Mouse (Mus musculus) lung, embryonic 16.5 days (tissue): ENCODE data around the gene Them5. TPM values are rescaled to one million over a fixed set of nuclear protein-coding genes. Genes with fewer than 3 reads are reported as not detected.

Experiments
- ATAC-seq: fragments of 200-750 bp; cut with Nextera tagmentation; 2 replicates; pipeline ENCODE4 v1.8.0; 2017; ENCODE audit warnings: low read depth, mild to moderate bottlenecking, moderate library complexity
- H3K27ac ChIP-seq: fragments of 300-500 bp; sonication (generic); 2 replicates; pipeline ENCODE4 v1.5.1; 2014; ENCODE audit warnings: mild to moderate bottlenecking, control low read depth, low read length
- H3K27me3 ChIP-seq: fragments of 300-500 bp; sonication (generic); 2 replicates; pipeline ENCODE4 v1.6.1; 2014; ENCODE audit warnings: low read depth, low read length, mixed read lengths; ENCODE audit not compliant: control insufficient read depth, insufficient read depth
- H3K36me3 ChIP-seq: fragments of 300-500 bp; sonication (generic); 2 replicates; pipeline ENCODE4 v1.6.1; 2014; ENCODE audit warnings: low read length; ENCODE audit not compliant: control insufficient read depth, insufficient read depth
- H3K4me1 ChIP-seq: fragments of 300-500 bp; sonication (generic); replicated peaks from 2 replicates; pipeline ENCODE4 v1.6.1; 2014; ENCODE audit warnings: low read length, mixed read lengths; ENCODE audit not compliant: control insufficient read depth, insufficient read depth
- H3K4me2 ChIP-seq: fragments of 300-500 bp; sonication (generic); 2 replicates; pipeline ENCODE4 v1.6.1; 2014; ENCODE audit warnings: low read depth, low read length, control low read depth
- H3K4me3 ChIP-seq: fragments of 300-500 bp; sonication (generic); 2 replicates; pipeline ENCODE4 v1.5.1; 2014; ENCODE audit warnings: mild to moderate bottlenecking, low read length, control low read depth
- H3K9ac ChIP-seq: fragments of 300-500 bp; sonication (generic); 2 replicates; pipeline ENCODE4 v1.6.1; 2014; ENCODE audit warnings: low read length, control low read depth
- H3K9me3 ChIP-seq: fragments of 300-500 bp; sonication (generic); 2 replicates; pipeline ENCODE4 v1.6.1; 2016; ENCODE audit warnings: low read length; ENCODE audit not compliant: control insufficient read depth
- WGBS: fragments of 180-500 bp; shearing (Covaris S2); extraction: QIAGEN DNeasy Blood & Tissue Kit; methylation state at CpG from one replicate; pipeline ENCODE4 v1.1.7; 2014; 5-methylcytosine and 5-hydroxymethylcytosine counted together
- polyA plus RNA-seq: library from polyadenylated mRNA; unstranded; fragments of >200 nt; fragmentation: Nextera tagmentation; extraction: Ambion mirVana; gene quantifications from 2 replicates; pipeline ENCODE4 v1.2.1, GENCODE M21; 2015

Them5 gene
- polyA plus RNA-seq, 1 experiment from 2014 or later = 0.40 TPM

- Histone ChIP-seq H3K9me3 (no peaks in the 10 kb centered on the region), H3K4me3 (no peak overlapping the region), H3K36me3 (no peaks in the 10 kb centered on the region), H3K27me3 (no peaks in the 10 kb centered on the region), H3K27ac (no peak overlapping the region), H3K4me2 (no peak overlapping the region), H3K4me1 (no peaks in the 10 kb centered on the region), H3K9ac (no peak overlapping the region)
- no peak for ATAC-seq
- 57% methylated on average over 5 of the region's 5 CpGs for WGBS
Observed at GRCm38 (mm10) chr3:94388047-94388446, 46.1 kb downstream of the Them5 start.

- no peaks in the 10 kb centered on the region for H3K4me1 ChIP-seq
- no peak overlapping the region for H3K27ac ChIP-seq
- no peak overlapping the region for H3K9ac ChIP-seq
- no peaks in the 10 kb centered on the region for H3K36me3 ChIP-seq
- H3K9me3 ChIP-seq = no peaks in the 10 kb centered on the region
- no peak overlapping the region for H3K4me2 ChIP-seq
- no peak overlapping the region for H3K4me3 ChIP-seq
- 94% methylated on average over 16 of the region's 16 CpGs for WGBS
- H3K27me3 ChIP-seq = no peaks in the 10 kb centered on the region
- ATAC-seq = no peak
Observed at GRCm38 (mm10) chr3:94389420-94389819, 47.5 kb downstream of the Them5 start.

- Histone ChIP-seq H3K9ac (no peak overlapping the region), H3K36me3 (no peaks in the 10 kb centered on the region), H3K27me3 (no peaks in the 10 kb centered on the region), H3K4me3 (no peak overlapping the region), H3K4me1 (no peaks in the 10 kb centered on the region), H3K27ac (no peak overlapping the region), H3K4me2 (no peak overlapping the region), H3K9me3 (no peaks in the 10 kb centered on the region)
- ATAC-seq = no peak
- 72% methylated on average over 5 of the region's 5 CpGs for WGBS
Observed at GRCm38 (mm10) chr3:94391001-94391400, 49.1 kb downstream of the Them5 start.

GRCm38 (mm10) chr3:94392128-94392527, 50.2 kb downstream of the Them5 start:
- Histone ChIP-seq H3K27me3 (no peaks in the 10 kb centered on the region), H3K4me3 (no peak overlapping the region), H3K4me1 (no peaks in the 10 kb centered on the region), H3K27ac (no peak overlapping the region), H3K36me3 (no peaks in the 10 kb centered on the region), H3K4me2 (no peak overlapping the region), H3K9me3 (no peaks in the 10 kb centered on the region), H3K9ac (no peak overlapping the region)
- 76% methylated on average over 2 of the region's 2 CpGs for WGBS
- no peak for ATAC-seq

- no peak for ATAC-seq
- Histone ChIP-seq H3K9me3 (no peaks in the 10 kb centered on the region), H3K27me3 (peaks cover 2% of the 10 kb centered on the region; the same call in 1 of the 2 replicates), H3K36me3 (no peaks in the 10 kb centered on the region), H3K4me2 (no peak overlapping the region), H3K9ac (no peak overlapping the region), H3K4me1 (no peaks in the 10 kb centered on the region), H3K4me3 (no peak overlapping the region), H3K27ac (no peak overlapping the region)
- 64% methylated on average over 4 of the region's 4 CpGs for WGBS
Observed at GRCm38 (mm10) chr3:94393049-94393448, 51.1 kb downstream of the Them5 start.

GRCm38 (mm10) chr3:94396336-94396735, 54.4 kb downstream of the Them5 start:
- H3K4me1 ChIP-seq = peaks cover 3% of the 10 kb centered on the region
- peaks cover 7% of the 10 kb centered on the region for H3K27me3 ChIP-seq
- WGBS = 72% methylated on average over 1 of the region's 1 CpGs
- no peak for ATAC-seq
- H3K4me2 ChIP-seq = no peak overlapping the region
- H3K27ac ChIP-seq = no peak overlapping the region
- H3K36me3 ChIP-seq = no peaks in the 10 kb centered on the region
- no peaks in the 10 kb centered on the region for H3K9me3 ChIP-seq
- H3K4me3 ChIP-seq = no peak overlapping the region
- no peak overlapping the region for H3K9ac ChIP-seq

- 68% methylated on average over 4 of the region's 4 CpGs for WGBS
- H3K4me1 ChIP-seq = peaks cover 3% of the 10 kb centered on the region
- no peak overlapping the region for H3K27ac ChIP-seq
- no peak for ATAC-seq
- no peak overlapping the region for H3K4me2 ChIP-seq
- no peaks in the 10 kb centered on the region for H3K36me3 ChIP-seq
- no peak overlapping the region for H3K4me3 ChIP-seq
- H3K9me3 ChIP-seq = no peaks in the 10 kb centered on the region
- peaks cover 7% of the 10 kb centered on the region for H3K27me3 ChIP-seq
- H3K9ac ChIP-seq = no peak overlapping the region
Observed at GRCm38 (mm10) chr3:94396851-94397250, 55.0 kb downstream of the Them5 start.

Other genes with a start within 250 kb of the Them5 start
- not detected in 2 replicates for gene Gm10696, start 163.9 kb upstream of the Them5 start, polyA plus RNA-seq
- gene Gm5286, start 145.4 kb upstream of the Them5 start, polyA plus RNA-seq = not detected in 2 replicates
- gene Gm4778, start 78.1 kb upstream of the Them5 start, polyA plus RNA-seq = not detected in 2 replicates
- gene Them4, start 32.0 kb upstream of the Them5 start, polyA plus RNA-seq = 10.2 TPM in 2 replicates
- 0.16 and 0.68 TPM in 2 replicates for gene C2cd4d, start 20.3 kb downstream of the Them5 start, polyA plus RNA-seq
- gene Rorc, start 30.7 kb downstream of the Them5 start, polyA plus RNA-seq = 8.9 and 9.5 TPM in 2 replicates
- gene Lingo4, start 56.4 kb downstream of the Them5 start, polyA plus RNA-seq = 0.35 and 0.44 TPM in 2 replicates
- 12.5 and 12.6 TPM in 2 replicates for gene Tdrkh, start 71.2 kb downstream of the Them5 start, polyA plus RNA-seq
- gene Mrpl9, start 101.2 kb downstream of the Them5 start, polyA plus RNA-seq = 58.8 and 59.8 TPM in 2 replicates
- 0.31 and 0.49 TPM in 2 replicates for gene Oaz3, start 101.8 kb downstream of the Them5 start, polyA plus RNA-seq
- gene Celf3, start 136.2 kb downstream of the Them5 start, polyA plus RNA-seq = 2.3 and 3.3 TPM in 2 replicates
- 16.1 and 28.1 TPM in 2 replicates for gene Riiad1, start 138.2 kb downstream of the Them5 start, polyA plus RNA-seq
- 38.6 and 45.6 TPM in 2 replicates for gene Snx27, start 240.6 kb downstream of the Them5 start, polyA plus RNA-seq